Mouse (Mus musculus) ES-E14 (cell line): ENCODE measurements around the gene Nr1i3.
A peak's percentile ranks its signal among the peaks of the same experiment; 100 is the strongest.

ENCODE experiments used
- CHD2 ChIP-seq: IDR thresholded peaks from 2 replicates; pipeline ENCODE4 v1.6.1; 2014; ENCODE audit warnings: mild to moderate bottlenecking, low read depth, low read length, inconsistent platforms
- MAFK ChIP-seq: IDR thresholded peaks from 2 replicates; pipeline ENCODE4 v1.6.1; 2014; ENCODE audit warnings: mild to moderate bottlenecking, low read depth, low read length, inconsistent platforms; ENCODE audit not compliant: insufficient read depth

GRCm38 (mm10) chr1:171195887-171196397 lies 17.8 kb upstream of the Nr1i3 start, which contains the start of gene Pcp4l1:
- TF ChIP-seq MAFK: no peak
- TF ChIP-seq CHD2: peak; percentile 69; the same call in 1 of the 2 replicates
